Mouse (Mus musculus) small intestine, adult 2 months (tissue): ENCODE data around the gene Cdkl2. TPM values are rescaled to one million over a fixed set of nuclear protein-coding genes. Genes with fewer than 3 reads are reported as not detected.

ENCODE experiments used
- H3K27ac ChIP-seq: fragments of 200-500 bp; 2 replicates; pipeline ENCODE4 v1.5.1; 2012; ENCODE audit warnings: low read depth, low read length, control low read depth, inconsistent platforms; ENCODE audit not compliant: insufficient read depth
- H3K27me3 ChIP-seq: fragments of 200-500 bp; 2 replicates; pipeline ENCODE4 v1.6.1; 2012; ENCODE audit warnings: mild to moderate bottlenecking, moderate library complexity, low read length, inconsistent platforms; ENCODE audit not compliant: control insufficient read depth, insufficient read depth
- H3K36me3 ChIP-seq: fragments of 200-500 bp; 2 replicates; pipeline ENCODE4 v1.6.1; 2012; ENCODE audit warnings: mild to moderate bottlenecking, low read length, control low read depth, inconsistent platforms; ENCODE audit not compliant: control insufficient read depth, insufficient read depth
- H3K4me1 ChIP-seq: fragments of 200-500 bp; 2 replicates; pipeline ENCODE4 v1.6.1; 2012; ENCODE audit warnings: low read length, inconsistent platforms, mixed read lengths; ENCODE audit not compliant: control insufficient read depth, insufficient read depth, insufficient read length
- H3K4me3 ChIP-seq: fragments of 200-500 bp; 2 replicates; pipeline ENCODE4 v1.5.1; 2012; ENCODE audit warnings: low read depth, mild to moderate bottlenecking, control low read depth, inconsistent platforms, low read length, moderate library complexity
- CTCF ChIP-seq: fragments of 200-500 bp; IDR thresholded peaks from 2 replicates; pipeline ENCODE4 v1.5.1; 2012; ENCODE audit warnings: low read depth, mild to moderate bottlenecking, control low read depth, inconsistent platforms, low read length, moderate library complexity, mixed read lengths; ENCODE audit not compliant: insufficient replicate concordance, insufficient read length; ENCODE audit errors: extremely low read depth
- POLR2A ChIP-seq: fragments of 200-500 bp; IDR thresholded peaks from 2 replicates; pipeline ENCODE4 v1.6.1; 2012; ENCODE audit warnings: low read depth, mild to moderate bottlenecking, control low read depth, inconsistent platforms, low read length, moderate library complexity
- WGBS: fragments of 180-500 bp; shearing (Covaris S2); methylation state at CpG from one replicate; pipeline ENCODE4 v1.1.7; 2018; 5-methylcytosine and 5-hydroxymethylcytosine counted together
- polyA plus RNA-seq: library from polyadenylated mRNA; depleted of rRNA; stranded (reverse); fragments of >200 nt; gene quantifications from 2 replicates; pipeline ENCODE4 v1.2.3, GENCODE M21; 2012

The Cdkl2 gene
- polyA plus RNA-seq, 1 experiment: 0.41 TPM

GRCm38 (mm10) chr5:92042377-92043348, 1.0 kb downstream of the Cdkl2 start:
- H3K4me3 ChIP-seq: peak overlapping the region; percentile 83
- no peaks in the 10 kb centered on the region for H3K36me3 ChIP-seq
- peaks cover 3% of the 10 kb centered on the region for H3K4me1 ChIP-seq
- under 1% methylated on average over 68 of the region's 68 CpGs for WGBS
- H3K27me3 ChIP-seq: no peaks in the 10 kb centered on the region
- H3K27ac ChIP-seq: peak overlapping the region; percentile 90
- TF ChIP-seq POLR2A (peak; percentile 44; the same call in 1 of the 2 replicates), CTCF (peak; percentile 18; the same call in 1 of the 2 replicates)

GRCm38 (mm10) chr5:92019960-92020359, 23.7 kb downstream of the Cdkl2 start:
- no peaks in the 10 kb centered on the region for H3K4me1 ChIP-seq
- no peaks in the 10 kb centered on the region for H3K27me3 ChIP-seq
- no peak overlapping the region for H3K4me3 ChIP-seq
- no peak overlapping the region for H3K27ac ChIP-seq
- 39% methylated on average over 2 of the region's 2 CpGs for whole genome bisulfite sequencing
- no peaks in the 10 kb centered on the region for H3K36me3 ChIP-seq
- TF ChIP-seq POLR2A (no peak), CTCF (no peak)

GRCm38 (mm10) chr5:92011756-92012155, 31.9 kb downstream of the Cdkl2 start:
- 32% methylated on average over 7 of the region's 7 CpGs for WGBS
- TF ChIP-seq CTCF: no peak
- TF ChIP-seq POLR2A: no peak
- Histone ChIP-seq H3K36me3 (no peaks in the 10 kb centered on the region), H3K27ac (no peak overlapping the region), H3K4me3 (no peak overlapping the region), H3K4me1 (no peaks in the 10 kb centered on the region), H3K27me3 (peaks cover 3% of the 10 kb centered on the region; the same call in 1 of the 2 replicates)

GRCm38 (mm10) chr5:92009827-92010226, 33.9 kb downstream of the Cdkl2 start:
- TF ChIP-seq POLR2A: no peak
- no peaks in the 10 kb centered on the region for H3K36me3 ChIP-seq
- WGBS: 16% methylated on average over 2 of the region's 2 CpGs
- no peak overlapping the region for H3K4me3 ChIP-seq
- H3K27me3 ChIP-seq: peaks cover 3% of the 10 kb centered on the region; the same call in 1 of the 2 replicates
- H3K27ac ChIP-seq: no peak overlapping the region
- no peaks in the 10 kb centered on the region for H3K4me1 ChIP-seq

- no peaks in the 10 kb centered on the region for H3K4me1 ChIP-seq
- no peaks in the 10 kb centered on the region for H3K36me3 ChIP-seq
- H3K27me3 ChIP-seq: no peaks in the 10 kb centered on the region
- TF ChIP-seq CTCF: no peak
- TF ChIP-seq POLR2A: no peak
- no peak overlapping the region for H3K27ac ChIP-seq
- H3K4me3 ChIP-seq: no peak overlapping the region
- WGBS: 67% methylated on average over 2 of the region's 2 CpGs
These were observed 40.7 kb downstream of the Cdkl2 start for GRCm38 (mm10) chr5:92003011-92003410.

GRCm38 (mm10) chr5:92000770-92001169, 42.9 kb downstream of the Cdkl2 start:
- Histone ChIP-seq H3K27me3 (no peaks in the 10 kb centered on the region), H3K4me1 (no peaks in the 10 kb centered on the region), H3K27ac (no peak overlapping the region), H3K4me3 (no peak overlapping the region), H3K36me3 (no peaks in the 10 kb centered on the region)
- TF ChIP-seq POLR2A (no peak), CTCF (no peak)
- 52% methylated on average over 2 of the region's 2 CpGs for WGBS

- Histone ChIP-seq H3K27ac (no peak overlapping the region), H3K36me3 (no peaks in the 10 kb centered on the region), H3K4me1 (no peaks in the 10 kb centered on the region), H3K4me3 (no peak overlapping the region), H3K27me3 (no peaks in the 10 kb centered on the region)
- 69% methylated on average over 13 of the region's 13 CpGs for WGBS
- TF ChIP-seq POLR2A (no peak), CTCF (no peak)
These were observed 49.1 kb downstream of the Cdkl2 start for GRCm38 (mm10) chr5:91994546-91994945.
